Mouse (Mus musculus) fibroblast of lung, adult 2 months (primary cell): ENCODE measurements around the gene Dmrta2.

Experiments
- DNase-seq: peaks from one replicate; pipeline ENCODE4 v3.0.0-alpha.2; 2011; ENCODE audit warnings: low read depth

Gene Dmrta2

GRCm38 (mm10) chr4:110021956-110022625 is 44.2 kb downstream of the Dmrta2 start:
- DNase-seq, result no peak

- no peak for DNase-seq
Measured at GRCm38 (mm10) chr4:110028461-110029188, 50.8 kb downstream of the Dmrta2 start.

- DNase-seq, result no peak
Measured at GRCm38 (mm10) chr4:110029446-110029845, 51.6 kb downstream of the Dmrta2 start.
